Mouse (Mus musculus): Measurements from ENCODE around the gene Cpz. TPM values are rescaled to one million over a fixed set of nuclear protein-coding genes. Genes with fewer than 3 reads are reported as not detected.

Gene Cpz
- polyA plus RNA-seq, 1 experiment = not detected

- Histone ChIP-seq H3K27ac (ENCODE audit: insufficient read depth, low read depth, low read length) (no peak overlapping the region), H3K4me1 (ENCODE audit: control insufficient read depth, insufficient read depth, low read length) (no peaks in the 10 kb centered on the region), H3K4me3 (ENCODE audit: insufficient read depth, low read length) (no peak overlapping the region)
- no peak for TF ChIP-seq POLR2A (IDR thresholded peaks at IDR 0.05; ENCODE audit: borderline replicate concordance, low read depth, low read length)
- TF ChIP-seq CTCF (IDR thresholded peaks at IDR 0.05; ENCODE audit: low read depth, low read length) = no peak
Observed at GRCm38 (mm10) chr5:35493770-35494169, 31.7 kb downstream of the Cpz start.

GRCm38 (mm10) chr5:35479521-35479920 is 46.0 kb downstream of the Cpz start:
- H3K4me1 ChIP-seq (ENCODE audit: control insufficient read depth, insufficient read depth, low read length) = no peaks in the 10 kb centered on the region
- no peak overlapping the region for H3K4me3 ChIP-seq (ENCODE audit: insufficient read depth, low read length)
- H3K27ac ChIP-seq (ENCODE audit: insufficient read depth, low read depth, low read length) = no peak overlapping the region
- no peak for TF ChIP-seq CTCF (IDR thresholded peaks at IDR 0.05; ENCODE audit: low read depth, low read length)
- no peak for TF ChIP-seq POLR2A (IDR thresholded peaks at IDR 0.05; ENCODE audit: borderline replicate concordance, low read depth, low read length)

DNA sequence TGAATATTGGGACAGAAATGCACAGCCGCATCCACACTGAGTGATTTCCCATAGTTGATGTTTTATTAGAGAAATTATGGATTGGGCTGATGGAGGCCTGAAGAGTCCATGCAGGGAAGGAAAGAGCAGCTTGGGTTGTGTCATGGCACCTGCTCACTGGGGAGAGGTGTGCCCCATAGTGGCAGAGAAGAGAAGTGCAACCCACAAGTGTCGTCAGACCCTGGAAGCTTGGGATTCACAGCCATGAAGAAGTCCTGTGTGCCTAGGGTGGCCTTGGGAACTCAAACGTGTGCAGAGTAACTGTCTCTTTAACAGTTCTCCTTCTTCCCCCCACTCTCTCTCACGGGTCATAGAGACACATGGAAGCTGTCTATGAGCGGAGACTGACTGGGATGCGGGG is 50.3 kb downstream of the Cpz start:
- no peaks in the 10 kb centered on the region for H3K4me1 ChIP-seq (ENCODE audit: control insufficient read depth, insufficient read depth, low read length)
- TF ChIP-seq POLR2A (IDR thresholded peaks at IDR 0.05; ENCODE audit: borderline replicate concordance, low read depth, low read length) (no peak), CTCF (IDR thresholded peaks at IDR 0.05; ENCODE audit: low read depth, low read length) (no peak)
- H3K27ac ChIP-seq (ENCODE audit: insufficient read depth, low read depth, low read length) = no peak overlapping the region
- H3K4me3 ChIP-seq (ENCODE audit: insufficient read depth, low read length) = no peak overlapping the region

DNA sequence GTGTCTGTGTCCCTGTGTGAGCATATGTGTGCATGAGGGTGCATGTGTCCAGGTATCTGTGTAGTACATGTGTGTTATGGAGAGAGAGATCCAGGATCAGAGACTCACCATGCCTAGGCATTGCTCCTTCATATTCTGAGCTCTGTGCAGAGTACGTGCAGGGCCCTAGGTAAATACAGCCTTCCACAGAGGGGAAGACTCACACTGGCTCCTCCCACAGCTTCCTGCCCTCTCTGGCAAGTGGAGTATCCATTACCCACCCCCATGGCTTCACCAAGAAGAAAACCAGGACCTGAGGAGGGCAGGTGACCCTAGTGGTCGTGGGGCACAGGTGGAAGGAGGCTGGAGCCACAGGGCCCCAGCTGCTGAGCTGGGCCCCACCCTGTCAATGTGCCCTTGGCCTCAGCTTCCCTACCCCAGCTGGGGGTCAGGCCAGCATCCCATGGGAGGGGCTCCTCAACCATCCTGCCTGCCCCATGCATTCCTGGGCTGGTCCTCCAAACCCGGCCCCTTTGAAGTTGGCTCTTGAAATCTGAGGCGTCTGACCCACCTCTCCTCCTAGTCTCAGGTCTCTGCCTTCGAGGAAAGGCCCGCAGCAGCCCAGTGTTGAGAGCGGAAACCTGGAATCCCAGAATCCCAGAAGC is 54.5 kb downstream of the Cpz start:
- Histone ChIP-seq H3K4me3 (ENCODE audit: insufficient read depth, low read length) (no peak overlapping the region), H3K27ac (ENCODE audit: insufficient read depth, low read depth, low read length) (no peak overlapping the region), H3K4me1 (ENCODE audit: control insufficient read depth, insufficient read depth, low read length) (no peaks in the 10 kb centered on the region)
- TF ChIP-seq POLR2A (IDR thresholded peaks at IDR 0.05; ENCODE audit: borderline replicate concordance, low read depth, low read length) (no peak), CTCF (IDR thresholded peaks at IDR 0.05; ENCODE audit: low read depth, low read length) (no peak)

DNA sequence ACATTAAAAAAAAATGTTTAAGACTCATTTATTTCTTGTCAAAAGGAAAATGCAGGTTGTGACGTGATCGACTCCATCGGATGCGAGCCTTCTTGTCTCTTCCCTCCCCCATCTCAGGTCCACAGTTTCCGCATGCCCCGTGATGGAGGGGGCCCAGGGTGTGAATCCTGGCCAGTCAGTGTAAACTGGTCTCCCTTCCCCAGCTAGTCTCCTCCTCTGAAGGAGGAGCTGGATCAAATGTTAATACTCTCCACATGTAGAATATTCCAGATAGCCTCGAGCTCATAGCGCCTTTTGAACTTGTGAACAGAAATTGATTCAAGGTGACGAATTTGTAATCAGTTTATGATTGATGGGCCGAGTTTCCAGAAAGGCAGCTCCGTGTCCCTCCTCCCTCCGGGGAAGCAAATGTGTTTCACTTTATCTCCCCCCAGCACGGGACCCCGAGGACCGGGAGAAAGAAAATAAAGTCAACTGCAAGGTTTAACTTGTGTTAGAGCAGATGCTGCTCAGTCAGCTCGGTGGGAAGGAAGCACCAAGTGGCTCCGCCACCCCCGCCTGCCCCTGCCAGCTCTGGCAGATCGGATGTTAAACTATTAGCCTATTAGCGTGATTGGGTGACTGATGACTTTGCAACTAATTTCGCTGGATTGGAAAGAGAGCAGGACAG is 59.4 kb downstream of the Cpz start:
- H3K4me1 ChIP-seq (ENCODE audit: control insufficient read depth, insufficient read depth, low read length) = no peaks in the 10 kb centered on the region
- no peak overlapping the region for H3K4me3 ChIP-seq (ENCODE audit: insufficient read depth, low read length)
- no peak overlapping the region for H3K27ac ChIP-seq (ENCODE audit: insufficient read depth, low read depth, low read length)
- TF ChIP-seq POLR2A (IDR thresholded peaks at IDR 0.05; ENCODE audit: borderline replicate concordance, low read depth, low read length) = no peak
- no peak for TF ChIP-seq CTCF (IDR thresholded peaks at IDR 0.05; ENCODE audit: low read depth, low read length)

GRCm38 (mm10) chr5:35462081-35462480 is 63.4 kb downstream of the Cpz start:
- Histone ChIP-seq H3K4me3 (ENCODE audit: insufficient read depth, low read length) (no peak overlapping the region), H3K27ac (ENCODE audit: insufficient read depth, low read depth, low read length) (no peak overlapping the region), H3K4me1 (ENCODE audit: control insufficient read depth, insufficient read depth, low read length) (no peaks in the 10 kb centered on the region)
- TF ChIP-seq CTCF (IDR thresholded peaks at IDR 0.05; ENCODE audit: low read depth, low read length) (no peak), POLR2A (IDR thresholded peaks at IDR 0.05; ENCODE audit: borderline replicate concordance, low read depth, low read length) (no peak)

- no peaks in the 10 kb centered on the region for H3K4me1 ChIP-seq (ENCODE audit: control insufficient read depth, insufficient read depth, low read length)
- no peak overlapping the region for H3K4me3 ChIP-seq (ENCODE audit: insufficient read depth, low read length)
- no peak overlapping the region for H3K27ac ChIP-seq (ENCODE audit: insufficient read depth, low read depth, low read length)
- TF ChIP-seq CTCF (IDR thresholded peaks at IDR 0.05; ENCODE audit: low read depth, low read length) (no peak), POLR2A (IDR thresholded peaks at IDR 0.05; ENCODE audit: borderline replicate concordance, low read depth, low read length) (no peak)
Observed at GRCm38 (mm10) chr5:35459760-35460159, 65.7 kb downstream of the Cpz start.

DNA sequence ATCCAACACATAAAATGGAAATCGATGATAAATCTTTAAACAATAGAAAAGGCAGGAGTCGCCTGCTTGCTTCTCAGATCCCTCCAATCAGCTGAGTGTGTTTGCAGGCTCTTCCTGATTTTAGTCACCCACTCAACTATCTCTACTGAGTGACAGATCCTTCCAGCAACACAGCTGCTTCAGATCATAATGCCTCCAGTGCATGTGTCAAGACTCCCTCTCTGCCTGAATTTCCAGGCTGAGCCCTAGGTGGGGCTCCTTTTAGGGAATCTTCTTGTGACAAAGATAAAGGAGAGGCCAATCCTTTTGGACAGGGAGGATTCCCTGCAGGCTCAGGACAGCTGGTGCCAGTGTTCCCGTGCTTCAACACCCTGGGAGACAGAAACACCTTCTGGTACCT is 67.2 kb downstream of the Cpz start:
- no peak overlapping the region for H3K4me3 ChIP-seq (ENCODE audit: insufficient read depth, low read length)
- H3K27ac ChIP-seq (ENCODE audit: insufficient read depth, low read depth, low read length) = no peak overlapping the region
- no peaks in the 10 kb centered on the region for H3K4me1 ChIP-seq (ENCODE audit: control insufficient read depth, insufficient read depth, low read length)
- TF ChIP-seq POLR2A (IDR thresholded peaks at IDR 0.05; ENCODE audit: borderline replicate concordance, low read depth, low read length) = no peak
- no peak for TF ChIP-seq CTCF (IDR thresholded peaks at IDR 0.05; ENCODE audit: low read depth, low read length)

DNA sequence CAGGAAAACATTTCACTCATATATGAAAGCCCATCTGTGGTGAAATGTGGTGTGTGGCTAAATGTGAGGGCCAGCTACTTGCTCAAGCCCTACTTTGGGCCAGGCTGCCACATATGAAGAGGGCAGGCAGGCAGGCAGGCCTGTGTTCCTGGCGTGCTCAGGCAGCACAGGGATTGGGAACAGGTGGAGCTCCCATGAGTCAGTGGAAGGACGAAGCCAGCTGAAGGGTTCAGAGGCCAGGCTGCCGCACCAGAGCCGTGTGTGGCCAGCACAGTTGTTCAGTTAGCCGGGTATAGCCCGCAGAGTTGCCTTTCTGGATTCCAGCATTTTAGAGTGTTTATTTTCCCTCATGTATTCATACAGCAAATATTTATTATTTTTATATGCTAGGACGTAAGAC is 68.1 kb downstream of the Cpz start:
- Histone ChIP-seq H3K4me3 (ENCODE audit: insufficient read depth, low read length) (no peak overlapping the region), H3K27ac (ENCODE audit: insufficient read depth, low read depth, low read length) (no peak overlapping the region), H3K4me1 (ENCODE audit: control insufficient read depth, insufficient read depth, low read length) (no peaks in the 10 kb centered on the region)
- TF ChIP-seq CTCF (IDR thresholded peaks at IDR 0.05; ENCODE audit: low read depth, low read length) = no peak
- no peak for TF ChIP-seq POLR2A (IDR thresholded peaks at IDR 0.05; ENCODE audit: borderline replicate concordance, low read depth, low read length)

DNA sequence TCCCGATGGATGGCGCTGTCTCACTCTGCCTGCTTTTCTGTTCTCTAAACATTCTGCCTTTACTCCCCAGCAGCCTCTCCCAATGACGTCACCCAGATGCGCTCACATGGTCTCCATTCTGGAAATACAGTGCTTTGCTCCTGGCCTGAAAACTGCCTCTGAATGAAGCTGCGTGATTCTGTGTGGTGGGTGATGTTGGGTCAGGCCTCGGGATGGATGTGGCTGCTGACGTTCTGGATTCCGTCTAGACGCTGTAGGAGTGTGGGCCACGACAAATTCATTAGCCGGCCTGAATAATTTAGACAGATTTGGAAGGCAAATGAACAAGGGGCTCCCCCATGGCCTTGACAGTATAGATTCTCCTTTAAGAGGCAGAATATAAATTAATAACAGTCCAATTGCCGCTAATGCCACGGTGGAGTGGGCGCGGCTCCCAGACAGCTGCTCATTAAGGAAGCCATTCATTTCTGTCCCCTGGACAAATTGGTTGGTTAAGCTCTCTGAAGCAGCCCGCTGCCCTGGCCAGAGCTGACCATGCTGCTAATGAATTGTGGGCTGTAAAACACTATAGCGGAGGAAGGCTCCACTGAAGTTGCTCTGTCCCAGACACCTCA is 71.2 kb downstream of the Cpz start:
- H3K27ac ChIP-seq (ENCODE audit: insufficient read depth, low read depth, low read length) = no peak overlapping the region
- H3K4me3 ChIP-seq (ENCODE audit: insufficient read depth, low read length) = no peak overlapping the region
- H3K4me1 ChIP-seq (ENCODE audit: control insufficient read depth, insufficient read depth, low read length) = no peaks in the 10 kb centered on the region
- TF ChIP-seq CTCF (IDR thresholded peaks at IDR 0.05; ENCODE audit: low read depth, low read length) = no peak
- TF ChIP-seq POLR2A (IDR thresholded peaks at IDR 0.05; ENCODE audit: borderline replicate concordance, low read depth, low read length) = no peak

Other genes with a start within 250 kb of the Cpz start
- gene Adra2c, start 247.4 kb downstream of the Cpz start, polyA plus RNA-seq (2012; ENCODE audit: insufficient read depth, insufficient read length, missing spikeins) = not detected in 2 replicates
- gene Hmx1, start 136.6 kb downstream of the Cpz start, polyA plus RNA-seq (2012; ENCODE audit: insufficient read depth, insufficient read length, missing spikeins) = not detected in 2 replicates
- 5.2 and 6.8 TPM in 2 replicates for gene Trmt44, start 49.4 kb upstream of the Cpz start, polyA plus RNA-seq (2012; ENCODE audit: insufficient read depth, insufficient read length, missing spikeins)
- gene Acox3, start 57.3 kb upstream of the Cpz start, polyA plus RNA-seq (2012; ENCODE audit: insufficient read depth, insufficient read length, missing spikeins) = 86.6 and 110 TPM in 2 replicates
- 0.98 and 1.1 TPM in 2 replicates for gene Htra3, start 154.1 kb upstream of the Cpz start, polyA plus RNA-seq (2012; ENCODE audit: insufficient read depth, insufficient read length, missing spikeins)
- gene Sh3tc1, start 214.3 kb upstream of the Cpz start, polyA plus RNA-seq (2012; ENCODE audit: insufficient read depth, insufficient read length, missing spikeins) = 18.2 and 23.0 TPM in 2 replicates
- gene Ablim2, start 232.2 kb upstream of the Cpz start, polyA plus RNA-seq (2012; ENCODE audit: insufficient read depth, insufficient read length, missing spikeins) = 3.4 and 5.6 TPM in 2 replicates

Measured in bone marrow macrophage, adult 2 months (primary cell).